Mouse (Mus musculus): ENCODE data around the gene Relb. TPM values are rescaled to one million over a fixed set of nuclear protein-coding genes. Genes with fewer than 3 reads are reported as not detected.
A peak's percentile ranks its signal among the peaks of the same experiment; 100 is the strongest.
"Not testable (repeated sequence)": the region's sequence is repeated elsewhere in the genome, so short reads cannot be mapped to it uniquely, and the experiment has no call there.

Gene Relb
- polyA plus RNA-seq, 1 experiment from 2014 or later, result 4.8 TPM

- WGBS, result 7% methylated on average over 35 of the region's 35 CpGs
- peak; percentile 38 for ATAC-seq (ENCODE audit: insufficient number of reproducible peaks, insufficient read depth, low FRiP score, low read depth)
- H3K4me1 ChIP-seq (ENCODE audit: control insufficient read depth in 2 of 2, insufficient read depth in 2 of 2, low read length in 2 of 2), result peaks cover 4% of the 10 kb centered on the region in 2 experiments; a peak in 3 of 4 replicates
- no peaks in the 10 kb centered on the region for H3K9me3 ChIP-seq (ENCODE audit: control insufficient read depth, low read length)
- peak overlapping the region; percentile 62 for H3K9ac ChIP-seq (ENCODE audit: low read length)
- H3K27ac ChIP-seq (replicated peaks in 1 of 2; ENCODE audit: control insufficient read depth in 1 of 2, insufficient read depth in 1 of 2, low read depth in 2 of 2, low read length in 2 of 2), result no peak overlapping the region
- H3K36me3 ChIP-seq (ENCODE audit: control insufficient read depth, insufficient read depth, low read length), result peaks cover 12% of the 10 kb centered on the region
- H3K4me3 ChIP-seq (ENCODE audit: control insufficient read depth in 1 of 2, insufficient read depth in 1 of 2, low read depth in 1 of 2, low read length in 2 of 2), result peak overlapping the region; percentile 29 to 33
- peaks cover 8% of the 10 kb centered on the region; the same call in 1 of the 2 replicates for H3K27me3 ChIP-seq (ENCODE audit: control insufficient read depth, insufficient read depth, low read length)
- peak overlapping the region; percentile 69 for H3K4me2 ChIP-seq (ENCODE audit: low read length)
These were observed 10.0 kb downstream of the Relb start for GRCm38 (mm10) chr7:19619004-19619801.

DNA sequence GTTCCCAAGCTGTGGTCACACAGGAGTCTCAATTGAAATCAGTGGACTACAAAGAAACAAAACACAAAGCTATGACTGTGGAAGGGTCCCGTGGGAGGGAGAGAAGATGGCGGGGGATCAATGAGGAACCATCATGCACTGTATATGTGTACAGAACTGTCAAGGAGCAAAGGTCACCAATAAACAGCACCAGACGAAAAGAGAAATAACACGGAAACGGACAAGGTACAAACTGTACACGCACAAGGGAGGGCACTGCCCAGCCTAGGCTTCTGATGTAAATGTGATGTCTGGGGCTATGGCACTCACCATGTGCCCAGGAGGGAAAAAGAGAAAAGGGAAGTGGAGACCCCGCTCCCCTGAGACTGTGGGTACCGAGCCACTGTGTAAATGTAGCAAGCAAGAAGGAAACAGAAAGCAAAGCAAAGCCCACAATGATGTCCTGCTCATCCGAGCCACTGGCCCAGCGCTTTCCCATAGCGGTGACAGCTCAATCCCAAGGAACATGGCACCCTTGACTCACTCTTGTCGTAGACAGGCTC, 14.1 kb downstream of the Relb start:
- Histone ChIP-seq H3K9me3 (ENCODE audit: control insufficient read depth, low read length) (no peaks in the 10 kb centered on the region), H3K4me2 (ENCODE audit: low read length) (no peak overlapping the region), H3K36me3 (ENCODE audit: control insufficient read depth, insufficient read depth, low read length) (peaks cover 23% of the 10 kb centered on the region), H3K9ac (ENCODE audit: low read length) (no peak overlapping the region), H3K4me3 (ENCODE audit: control insufficient read depth in 1 of 2, insufficient read depth in 1 of 2, low read depth in 1 of 2, low read length in 2 of 2) (no peak overlapping the region), H3K27ac (replicated peaks in 1 of 2; ENCODE audit: control insufficient read depth in 1 of 2, insufficient read depth in 1 of 2, low read depth in 2 of 2, low read length in 2 of 2) (no peak overlapping the region), H3K4me1 (ENCODE audit: control insufficient read depth in 2 of 2, insufficient read depth in 2 of 2, low read length in 2 of 2) (peaks cover 4% of the 10 kb centered on the region in 2 experiments; a peak in 3 of 4 replicates), H3K27me3 (ENCODE audit: control insufficient read depth, insufficient read depth, low read length) (peaks cover 8% of the 10 kb centered on the region; the same call in 1 of the 2 replicates)
- ATAC-seq (ENCODE audit: insufficient number of reproducible peaks, insufficient read depth, low FRiP score, low read depth), result no peak
- 82% methylated on average over 12 of the region's 12 CpGs for WGBS

GRCm38 (mm10) chr7:19610969-19611368, 18.3 kb downstream of the Relb start:
- Histone ChIP-seq H3K4me1 (ENCODE audit: control insufficient read depth in 2 of 2, insufficient read depth in 2 of 2, low read length in 2 of 2) (no peaks in the 10 kb centered on the region), H3K4me3 (ENCODE audit: control insufficient read depth in 1 of 2, insufficient read depth in 1 of 2, low read depth in 1 of 2, low read length in 2 of 2) (no peak overlapping the region), H3K36me3 (ENCODE audit: control insufficient read depth, insufficient read depth, low read length) (peaks cover 24% of the 10 kb centered on the region), H3K9me3 (ENCODE audit: control insufficient read depth, low read length) (no peaks in the 10 kb centered on the region), H3K27me3 (ENCODE audit: control insufficient read depth, insufficient read depth, low read length) (no peaks in the 10 kb centered on the region), H3K4me2 (ENCODE audit: low read length) (no peak overlapping the region), H3K9ac (ENCODE audit: low read length) (no peak overlapping the region), H3K27ac (replicated peaks in 1 of 2; ENCODE audit: control insufficient read depth in 1 of 2, insufficient read depth in 1 of 2, low read depth in 2 of 2, low read length in 2 of 2) (no peak overlapping the region)
- 77% methylated on average over 5 of the region's 5 CpGs for WGBS
- no peak for ATAC-seq (ENCODE audit: insufficient number of reproducible peaks, insufficient read depth, low FRiP score, low read depth)

- WGBS, result 83% methylated on average over 10 of the region's 12 CpGs
- Histone ChIP-seq H3K4me2 (ENCODE audit: low read length) (no peak overlapping the region), H3K4me3 (ENCODE audit: control insufficient read depth in 1 of 2, insufficient read depth in 1 of 2, low read depth in 1 of 2, low read length in 2 of 2) (no peak overlapping the region), H3K27me3 (ENCODE audit: control insufficient read depth, insufficient read depth, low read length) (no peaks in the 10 kb centered on the region), H3K4me1 (ENCODE audit: control insufficient read depth in 2 of 2, insufficient read depth in 2 of 2, low read length in 2 of 2) (no peaks in the 10 kb centered on the region), H3K9me3 (ENCODE audit: control insufficient read depth, low read length) (no peaks in the 10 kb centered on the region), H3K9ac (ENCODE audit: low read length) (no peak overlapping the region), H3K36me3 (ENCODE audit: control insufficient read depth, insufficient read depth, low read length) (peaks cover 17% of the 10 kb centered on the region), H3K27ac (replicated peaks in 1 of 2; ENCODE audit: control insufficient read depth in 1 of 2, insufficient read depth in 1 of 2, low read depth in 2 of 2, low read length in 2 of 2) (no peak overlapping the region)
- ATAC-seq (ENCODE audit: insufficient number of reproducible peaks, insufficient read depth, low FRiP score, low read depth), result no peak
These were observed 19.5 kb downstream of the Relb start for GRCm38 (mm10) chr7:19609641-19610332.

DNA sequence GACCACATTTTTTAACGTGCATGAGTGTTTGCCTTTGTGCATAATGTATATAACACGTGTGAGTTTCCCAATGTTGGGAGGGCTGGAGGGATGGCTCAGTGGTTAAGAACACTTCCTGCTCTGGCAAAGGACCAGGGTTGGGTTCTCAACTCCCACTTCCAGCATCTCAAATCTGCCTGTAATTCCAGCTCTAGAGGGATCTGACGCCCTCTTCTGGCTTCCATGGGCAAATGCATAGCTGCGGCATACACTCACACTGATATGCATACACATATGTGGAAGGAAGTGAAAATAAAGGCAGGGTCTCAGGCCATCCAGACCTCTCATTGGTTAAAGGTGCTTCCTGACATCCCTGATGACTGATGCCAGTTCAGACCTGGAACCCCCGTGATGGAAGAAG, 21.9 kb downstream of the Relb start:
- no peak overlapping the region for H3K9ac ChIP-seq (ENCODE audit: low read length)
- H3K4me2 ChIP-seq (ENCODE audit: low read length), result no peak overlapping the region
- no peaks in the 10 kb centered on the region for H3K27me3 ChIP-seq (ENCODE audit: control insufficient read depth, insufficient read depth, low read length)
- peaks cover 13% of the 10 kb centered on the region for H3K36me3 ChIP-seq (ENCODE audit: control insufficient read depth, insufficient read depth, low read length)
- no peak overlapping the region for H3K4me3 ChIP-seq (ENCODE audit: control insufficient read depth in 1 of 2, insufficient read depth in 1 of 2, low read depth in 1 of 2, low read length in 2 of 2)
- WGBS, result 79% methylated on average over 5 of the region's 5 CpGs
- no peaks in the 10 kb centered on the region for H3K9me3 ChIP-seq (ENCODE audit: control insufficient read depth, low read length)
- ATAC-seq (ENCODE audit: insufficient number of reproducible peaks, insufficient read depth, low FRiP score, low read depth), result no peak
- H3K4me1 ChIP-seq (ENCODE audit: control insufficient read depth in 2 of 2, insufficient read depth in 2 of 2, low read length in 2 of 2), result peaks cover 3 to 15% of the 10 kb centered on the region in 2 experiments
- H3K27ac ChIP-seq (replicated peaks in 1 of 2; ENCODE audit: control insufficient read depth in 1 of 2, insufficient read depth in 1 of 2, low read depth in 2 of 2, low read length in 2 of 2), result no peak overlapping the region

DNA sequence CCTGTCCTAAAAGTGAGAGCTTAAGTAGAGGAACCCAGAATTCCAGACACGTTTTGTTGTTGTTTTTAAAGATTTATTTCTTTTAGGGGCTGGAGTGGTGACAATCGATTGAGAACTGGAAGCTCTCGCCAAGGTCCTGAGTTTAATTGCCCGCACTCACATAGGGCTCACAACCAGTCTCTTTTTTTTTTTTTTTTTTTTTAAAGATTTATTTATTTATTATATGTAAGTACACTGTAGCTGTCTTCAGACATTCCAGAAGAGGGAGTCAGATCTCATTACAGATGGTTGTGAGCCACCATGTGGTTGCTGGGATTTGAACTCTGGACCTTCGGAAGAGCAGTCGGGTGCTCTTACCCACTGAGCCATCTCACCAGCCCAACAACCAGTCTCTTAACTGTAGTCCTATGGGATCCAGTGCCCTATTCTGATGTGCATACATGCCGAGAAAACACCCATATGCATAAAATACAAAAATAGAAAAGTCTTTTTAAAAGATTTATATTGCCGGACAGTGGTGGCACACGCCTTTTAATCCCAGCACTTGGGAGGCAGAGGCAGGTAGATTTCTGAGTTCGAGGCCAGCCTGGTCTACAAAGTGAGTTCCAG, 24.5 kb downstream of the Relb start:
- 60% methylated on average over 10 of the region's 10 CpGs for WGBS
- peaks cover 6 to 21% of the 10 kb centered on the region in 2 experiments for H3K4me1 ChIP-seq (ENCODE audit: control insufficient read depth in 2 of 2, insufficient read depth in 2 of 2, low read length in 2 of 2)
- not testable (repeated sequence) for ATAC-seq (ENCODE audit: insufficient number of reproducible peaks, insufficient read depth, low FRiP score, low read depth); H3K9ac ChIP-seq (ENCODE audit: low read length); H3K9me3 ChIP-seq (ENCODE audit: control insufficient read depth, low read length); H3K27me3 ChIP-seq (ENCODE audit: control insufficient read depth, insufficient read depth, low read length); H3K27ac ChIP-seq (replicated peaks in 1 of 2; ENCODE audit: control insufficient read depth in 1 of 2, insufficient read depth in 1 of 2, low read depth in 2 of 2, low read length in 2 of 2)
- peaks cover 32% of the 10 kb centered on the region for H3K36me3 ChIP-seq (ENCODE audit: control insufficient read depth, insufficient read depth, low read length)
- peak overlapping the region; percentile 91 to 93 for H3K4me3 ChIP-seq (ENCODE audit: control insufficient read depth in 1 of 2, insufficient read depth in 1 of 2, low read depth in 1 of 2, low read length in 2 of 2)
- H3K4me2 ChIP-seq (ENCODE audit: low read length), result peak overlapping the region; percentile 94

- peak within 1 kb of the TSS; percentile 32 to 69 for H3K27ac ChIP-seq (replicated peaks in 1 of 2; ENCODE audit: control insufficient read depth in 1 of 2, insufficient read depth in 1 of 2, low read depth in 2 of 2, low read length in 2 of 2)
- under 1% methylated on average over 56 of the region's 57 CpGs for WGBS
- no peaks in the 10 kb centered on the region for H3K9me3 ChIP-seq (ENCODE audit: control insufficient read depth, low read length)
- peaks cover 38% of the 10 kb centered on the region for H3K36me3 ChIP-seq (ENCODE audit: control insufficient read depth, insufficient read depth, low read length)
- H3K4me3 ChIP-seq (ENCODE audit: control insufficient read depth in 1 of 2, insufficient read depth in 1 of 2, low read depth in 1 of 2, low read length in 2 of 2), result peak within 1 kb of the TSS; percentile 91 to 93
- peaks cover 6 to 21% of the 10 kb centered on the region in 2 experiments for H3K4me1 ChIP-seq (ENCODE audit: control insufficient read depth in 2 of 2, insufficient read depth in 2 of 2, low read length in 2 of 2)
- ATAC-seq (ENCODE audit: insufficient number of reproducible peaks, insufficient read depth, low FRiP score, low read depth), result peak; percentile 87
- peak within 1 kb of the TSS; percentile 95 for H3K9ac ChIP-seq (ENCODE audit: low read length)
- peak within 1 kb of the TSS; percentile 94 for H3K4me2 ChIP-seq (ENCODE audit: low read length)
- no peaks in the 10 kb centered on the region for H3K27me3 ChIP-seq (ENCODE audit: control insufficient read depth, insufficient read depth, low read length)
These were observed 25.2 kb downstream of the Relb start, which contains the start of gene Clasrp for GRCm38 (mm10) chr7:19603849-19604605. TSS of gene Clasrp (minus strand) at chr7:19604486.
